Mouse (Mus musculus): ENCODE measurements around the gene Gabrr2. TPM values are rescaled to one million over a fixed set of nuclear protein-coding genes. Genes with fewer than 3 reads are reported as not detected.
A peak's percentile ranks its signal among the peaks of the same experiment; 100 is the strongest.
"Not testable (repeated sequence)": the region's sequence is repeated elsewhere in the genome, so short reads cannot be mapped to it uniquely, and the experiment has no call there.

Gabrr2 gene
- total RNA-seq, 2 experiments from 2014 or later, result 1.0 to 1.3 TPM

DNA sequence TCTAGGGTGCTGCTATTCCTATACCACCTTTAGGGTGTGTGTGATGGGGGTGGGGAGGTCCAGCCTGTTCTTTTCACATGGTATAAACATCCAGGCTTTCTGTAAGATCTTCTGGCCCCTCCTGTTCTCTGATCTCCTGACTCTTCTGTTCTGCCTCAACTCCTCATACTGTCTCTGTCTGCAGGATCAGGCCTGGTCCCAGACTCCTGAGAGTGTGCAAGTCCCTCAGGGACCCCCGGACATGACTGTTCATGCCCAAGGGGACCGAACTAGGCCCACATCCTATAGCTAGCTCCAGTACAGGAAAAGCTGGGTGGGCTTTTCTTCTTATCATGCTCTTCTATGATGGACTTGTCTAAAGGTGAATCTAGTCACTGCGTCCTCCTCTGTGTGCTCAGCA lies 4.5 kb downstream of the Gabrr2 start:
- intact Hi-C loops (cut with DNase I), result no loop called here

DNA sequence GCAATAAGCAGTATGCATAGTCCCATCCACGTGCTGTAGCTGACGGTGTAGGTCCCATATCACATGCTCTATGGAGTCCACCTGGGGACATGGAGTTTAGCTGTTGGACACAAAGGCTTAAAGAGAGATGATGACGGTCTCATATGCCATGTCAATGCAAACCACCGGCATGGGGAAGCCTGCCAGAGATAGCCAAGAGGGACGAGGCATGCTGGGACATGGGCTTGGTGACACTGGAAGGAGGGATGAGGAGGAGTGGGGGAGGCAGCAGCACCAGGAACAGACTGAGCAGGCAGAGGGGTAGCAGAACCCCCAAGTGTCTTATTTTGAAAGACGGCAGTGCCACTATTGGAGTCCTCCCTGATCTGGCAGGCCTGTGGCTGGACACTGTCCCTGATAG lies 5.0 kb downstream of the Gabrr2 start:
- intact Hi-C loops (cut with DNase I), result no loop called here
- no peak for DNase-seq

More for the DNA sequence above, 4.5 kb downstream of the Gabrr2 start:
- DNase-seq, result no peak

DNA sequence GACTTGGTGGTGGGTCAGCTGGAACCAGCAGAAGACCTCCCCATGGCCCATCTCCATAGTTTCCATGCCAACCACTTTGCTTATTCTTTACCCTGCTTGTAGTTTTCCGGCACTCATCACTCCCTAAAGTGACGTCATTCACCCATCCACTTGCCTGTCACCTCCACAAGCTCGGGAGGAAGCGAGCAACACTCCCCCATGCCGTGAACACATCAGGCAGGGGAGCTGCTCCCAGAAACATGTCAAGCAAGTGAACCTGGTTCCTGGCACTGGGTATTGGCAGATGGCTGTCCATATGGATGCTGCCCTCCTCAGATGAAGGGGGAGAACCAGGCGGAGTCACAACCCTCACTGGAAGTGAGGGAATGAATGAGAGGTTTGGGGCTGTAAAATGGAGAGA lies 6.1 kb downstream of the Gabrr2 start:
- intact Hi-C loops (cut with DNase I), result no loop called here
- no peak for DNase-seq

DNA sequence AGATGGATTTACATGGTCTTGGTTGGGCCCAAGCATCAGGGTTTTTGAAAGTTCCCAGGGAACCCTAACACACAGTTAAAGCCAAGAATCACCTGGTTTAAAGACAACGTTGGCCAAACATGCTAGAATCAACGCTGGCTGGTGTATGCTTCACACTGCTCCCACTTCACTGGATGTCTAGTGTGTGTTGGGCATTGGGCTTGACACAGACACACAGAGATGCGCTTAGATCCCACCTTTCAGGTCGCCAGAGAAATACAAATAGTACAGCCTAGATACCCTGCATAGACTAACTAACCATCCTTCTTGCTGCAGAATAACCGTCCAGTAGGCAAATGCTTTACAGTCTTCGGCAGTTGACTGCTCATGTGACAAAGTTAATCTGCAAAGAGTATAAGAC lies 7.5 kb downstream of the Gabrr2 start:
- intact Hi-C loops (cut with DNase I), result loop anchor here (5.0 kb wide), 1 partner anchor 47 kb away; no protein-coding TSS in a partner anchor
- DNase-seq, result no peak

DNA sequence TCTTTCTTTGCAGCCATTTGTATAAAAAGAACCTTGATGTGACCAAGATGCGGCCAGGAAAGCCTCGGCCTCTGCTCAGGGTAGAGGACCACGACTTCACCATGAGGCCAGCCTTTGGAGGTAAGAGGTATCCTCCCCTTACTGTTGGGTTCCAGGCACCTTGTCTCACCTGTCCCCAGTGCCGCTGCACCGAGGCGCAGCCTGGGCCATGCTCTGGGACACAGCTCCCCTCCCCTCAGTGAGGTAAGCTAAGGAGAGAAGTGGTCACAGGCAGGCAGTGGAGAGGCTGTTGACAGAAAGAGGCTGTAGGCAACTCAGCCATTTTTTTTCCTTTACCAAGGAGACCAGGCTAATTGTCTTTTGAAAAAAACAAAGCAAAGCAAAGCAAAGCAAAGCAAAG lies 8.5 kb downstream of the Gabrr2 start:
- intact Hi-C loops (cut with DNase I), result loop anchor here (5.0 kb wide), 1 partner anchor 46 kb away; no protein-coding TSS in a partner anchor

DNA sequence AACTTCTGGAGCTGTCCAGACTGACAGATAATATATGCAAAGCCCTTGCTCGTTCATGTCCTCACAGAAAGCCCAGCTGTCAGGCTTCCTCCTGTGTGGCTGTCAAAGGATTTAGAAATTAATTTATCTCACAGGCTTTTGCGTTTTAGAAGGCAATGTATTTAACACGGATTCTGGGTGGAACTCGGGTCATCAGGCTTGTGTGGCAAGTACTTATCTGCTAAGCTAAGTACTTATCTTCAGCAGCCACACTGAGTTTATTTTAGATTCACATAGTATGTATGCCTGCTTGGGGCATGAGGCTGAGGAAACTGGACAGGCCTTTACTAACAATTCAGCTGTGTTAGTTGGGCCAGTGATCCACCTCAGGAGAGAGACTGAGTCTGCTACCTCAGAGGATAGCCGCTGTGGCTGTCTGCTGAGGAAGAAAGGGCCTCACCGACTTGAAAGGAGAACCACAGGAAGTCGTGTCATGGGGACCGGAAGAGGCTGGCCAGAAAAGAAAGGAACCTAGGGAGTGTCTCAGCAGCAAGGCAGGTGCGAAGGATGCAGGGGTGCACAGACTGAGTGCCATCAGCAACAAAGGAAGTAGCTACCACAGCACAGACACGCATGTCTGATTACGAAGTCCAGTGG lies 9.8 kb downstream of the Gabrr2 start:
- no peak for DNase-seq
- intact Hi-C loops (cut with DNase I), result loop anchor here (5.0 kb wide), 1 partner anchor 45 kb away; no protein-coding TSS in a partner anchor

More for the DNA sequence above, 8.5 kb downstream of the Gabrr2 start:
- no peak for DNase-seq

DNA sequence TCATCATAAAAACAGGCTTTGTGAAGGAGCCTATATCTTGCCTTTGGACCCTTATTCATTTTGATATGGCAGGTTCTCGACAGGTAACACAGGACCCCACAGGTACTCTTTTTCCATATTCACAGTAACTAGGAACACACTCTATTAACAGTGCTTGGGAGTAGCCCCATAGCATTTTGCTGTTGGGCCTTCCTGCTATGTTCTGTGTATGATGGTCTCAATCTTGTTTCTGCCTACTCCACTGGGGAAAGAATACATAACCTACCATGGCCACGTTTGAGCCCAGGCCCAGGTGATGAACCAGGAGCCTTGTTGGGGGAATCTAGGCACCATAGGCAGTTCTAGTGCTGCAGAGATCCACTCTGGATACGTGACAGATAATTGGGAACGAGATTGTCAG lies 11.6 kb downstream of the Gabrr2 start:
- DNase-seq, result no peak
- intact Hi-C loops (cut with DNase I), result loop anchor here (5.0 kb wide), 1 partner anchor 43 kb away; no protein-coding TSS in a partner anchor

DNA sequence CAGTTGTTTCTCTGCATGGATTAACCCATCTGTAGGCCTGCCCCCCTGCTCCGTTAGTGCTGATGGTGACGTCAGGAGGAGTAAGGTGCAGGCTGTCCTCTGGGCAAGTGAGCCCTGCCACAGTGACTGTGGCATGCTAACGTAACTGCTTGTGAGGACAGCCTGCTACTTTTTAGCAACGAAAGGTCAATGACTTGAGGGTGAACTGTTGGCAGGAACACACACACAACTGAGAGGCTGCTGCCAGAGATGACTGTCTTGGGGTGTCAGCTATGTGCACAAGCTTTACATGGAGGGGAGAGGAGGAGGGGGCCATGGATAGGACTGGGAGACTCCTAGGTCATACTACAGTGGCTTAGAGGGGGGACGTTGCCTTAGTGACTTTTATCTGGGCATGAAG lies 12.1 kb downstream of the Gabrr2 start:
- DNase-seq, result no peak
- intact Hi-C loops (cut with DNase I), result loop anchor here (5.0 kb wide), 1 partner anchor 42 kb away; no protein-coding TSS in a partner anchor

DNA sequence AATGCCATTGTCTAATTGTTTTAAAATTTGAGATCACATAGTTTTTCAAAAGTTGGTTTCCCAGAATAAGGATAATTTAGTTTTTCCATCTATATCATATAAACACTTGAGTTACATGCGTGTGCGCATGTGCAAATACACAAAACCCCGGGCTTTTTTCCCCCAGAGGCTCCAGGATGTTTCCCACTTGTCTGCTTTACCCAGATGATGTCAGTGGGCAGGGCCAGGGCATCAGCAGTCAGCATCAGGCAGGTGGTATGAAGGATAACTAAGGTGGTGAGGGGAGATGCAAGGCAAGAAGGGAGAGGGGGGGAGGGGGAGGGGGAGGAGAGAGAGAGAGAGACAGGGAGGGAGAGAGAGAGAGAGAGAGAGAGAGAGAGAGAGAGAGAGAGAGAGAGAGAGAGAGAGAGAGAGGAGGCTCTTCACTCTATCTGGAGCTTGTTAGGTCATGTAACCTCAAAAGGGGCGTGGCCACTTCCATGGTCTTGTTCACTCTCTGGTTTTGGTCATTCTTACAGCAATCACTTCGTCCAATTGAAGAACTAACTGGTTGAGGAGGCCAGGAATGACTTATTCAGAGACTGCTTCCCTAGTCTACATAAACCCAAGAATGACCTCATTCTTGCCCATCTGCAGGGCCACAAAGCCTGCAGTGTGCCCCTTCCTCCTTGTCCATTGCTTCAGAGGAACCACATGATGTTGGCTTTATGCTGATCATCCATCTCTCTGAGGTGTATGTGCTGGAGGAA lies 13.2 kb downstream of the Gabrr2 start:
- DNase-seq, result no peak

DNA sequence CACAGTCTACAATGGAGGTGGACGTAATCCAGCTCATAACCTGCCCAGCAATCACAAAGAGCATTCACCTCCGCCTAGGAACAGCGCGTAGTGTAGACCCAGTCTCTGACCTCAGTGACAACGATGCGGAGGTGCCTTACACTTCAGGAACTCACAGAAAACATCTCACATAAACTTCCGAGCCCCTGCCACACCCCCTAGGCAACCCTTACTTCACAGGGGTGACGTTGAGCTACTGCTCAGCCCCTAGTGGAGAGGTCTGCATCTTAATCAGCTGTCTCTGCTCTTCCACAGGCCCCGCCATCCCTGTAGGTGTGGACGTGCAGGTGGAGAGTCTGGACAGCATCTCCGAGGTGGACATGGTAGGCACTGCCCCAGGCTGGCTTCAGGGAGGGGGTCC lies 14.4 kb downstream of the Gabrr2 start:
- intact Hi-C loops (cut with DNase I), result no loop called here
- DNase-seq, result no peak

More for the DNA sequence above, 13.2 kb downstream of the Gabrr2 start:
- intact Hi-C loops (cut with DNase I), result no loop called here

DNA sequence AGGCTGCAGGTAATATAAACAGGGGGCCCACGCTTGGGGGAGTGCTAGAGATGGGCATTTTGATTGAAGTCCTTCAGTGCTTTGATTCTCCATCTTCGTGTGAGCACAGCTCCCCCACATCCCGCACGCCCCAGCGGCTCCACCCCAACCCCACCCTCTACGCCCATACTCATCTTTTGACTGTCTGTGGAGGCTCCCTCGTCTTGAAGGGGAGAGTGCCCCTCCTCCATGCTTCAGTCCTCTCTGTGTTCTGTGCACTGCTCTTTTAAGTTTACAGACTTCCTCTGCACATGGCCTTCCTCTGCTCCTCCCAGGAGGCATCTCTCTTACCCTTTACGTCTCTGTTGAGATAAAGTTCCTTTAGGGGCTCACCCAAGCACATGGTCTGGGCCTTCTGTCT lies 14.9 kb downstream of the Gabrr2 start:
- intact Hi-C loops (cut with DNase I), result no loop called here
- DNase-seq, result no peak

DNA sequence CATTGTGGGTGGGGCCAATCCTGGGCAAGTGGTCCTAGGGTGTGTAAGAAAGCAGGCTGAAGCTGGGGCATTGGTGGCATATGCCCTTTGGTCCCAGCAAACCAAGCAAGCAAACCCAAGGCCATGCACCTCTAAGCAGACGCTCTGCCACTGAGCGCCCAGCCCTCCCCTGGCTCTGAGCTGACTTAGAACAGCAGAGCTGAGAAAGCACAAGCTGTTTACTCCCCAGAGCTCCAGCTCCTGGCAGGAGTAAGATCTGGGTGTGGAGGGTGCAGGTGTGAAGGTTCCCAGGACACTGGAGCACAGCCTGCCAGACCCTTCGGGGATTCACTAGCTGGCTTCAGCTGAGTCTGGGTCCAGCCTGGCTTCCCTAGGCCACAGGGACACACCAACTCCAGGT lies 15.7 kb downstream of the Gabrr2 start:
- DNase-seq, result no peak
- intact Hi-C loops (cut with DNase I), result no loop called here

DNA sequence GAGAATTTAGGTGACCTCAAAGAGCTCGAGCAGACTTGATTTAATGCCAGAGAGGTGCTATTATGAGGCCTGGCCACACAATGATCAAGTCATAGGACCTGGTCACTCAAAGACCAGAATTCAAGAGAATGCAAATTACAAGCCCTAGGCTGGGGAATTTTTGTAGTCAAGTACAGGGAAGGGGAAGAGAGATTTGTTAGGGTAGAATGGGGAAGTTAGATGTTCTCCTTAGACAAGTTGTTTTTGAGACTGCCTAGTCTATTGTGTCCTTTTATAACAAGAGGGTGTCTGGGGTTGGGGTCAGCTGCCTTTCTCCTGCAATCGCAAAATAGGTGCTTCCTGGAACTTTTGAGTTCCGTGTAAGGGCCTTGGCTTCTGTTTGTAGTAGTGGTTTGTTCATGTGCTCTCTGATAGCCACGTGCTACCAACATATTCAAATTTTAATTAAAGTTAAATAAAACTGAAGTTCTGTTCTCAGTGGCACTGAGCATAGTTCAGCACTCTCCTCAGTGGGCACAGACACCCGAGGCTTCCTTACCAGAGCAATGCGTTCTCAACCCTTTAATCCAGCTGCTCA lies 36.4 kb downstream of the Gabrr2 start:
- intact Hi-C loops (cut with DNase I), result no loop called here
- DNase-seq, result no peak

DNA sequence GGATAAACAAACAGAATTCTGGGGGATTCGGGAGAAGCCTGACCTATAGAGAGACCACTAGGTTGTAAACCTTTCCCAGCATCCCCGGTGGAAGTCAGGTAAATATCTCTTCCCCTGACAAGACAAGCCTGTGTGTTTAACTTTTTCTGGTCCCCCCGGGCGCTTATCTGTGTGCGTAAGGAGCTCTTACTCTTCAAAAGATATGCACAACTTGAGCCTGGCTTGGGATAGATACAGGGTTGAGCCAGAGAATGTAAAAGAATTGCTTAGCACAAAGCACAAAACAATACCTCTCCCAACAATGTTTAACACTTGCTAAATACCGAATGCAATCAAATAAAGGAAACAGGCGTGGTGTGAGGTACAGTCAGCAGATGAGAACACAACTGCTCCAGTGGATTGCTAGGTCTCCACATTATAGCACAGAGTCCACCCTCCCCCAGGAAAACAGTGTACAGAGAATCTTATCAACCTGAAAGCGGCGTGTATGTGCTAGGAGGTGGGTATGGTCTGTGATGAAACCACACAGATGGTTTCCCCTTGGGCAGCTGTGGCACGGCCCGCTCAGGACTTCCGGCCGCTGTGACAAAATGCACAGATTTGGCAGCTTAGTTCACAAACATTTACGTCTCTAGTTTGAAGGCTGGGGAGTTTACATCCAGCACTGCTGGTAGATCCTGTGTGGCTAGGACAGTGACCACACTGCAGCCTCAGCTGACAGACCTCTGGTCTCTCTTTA lies 47.1 kb downstream of the Gabrr2 start:
- DNase-seq, result no peak
- intact Hi-C loops (cut with DNase I), result no loop called here

DNA sequence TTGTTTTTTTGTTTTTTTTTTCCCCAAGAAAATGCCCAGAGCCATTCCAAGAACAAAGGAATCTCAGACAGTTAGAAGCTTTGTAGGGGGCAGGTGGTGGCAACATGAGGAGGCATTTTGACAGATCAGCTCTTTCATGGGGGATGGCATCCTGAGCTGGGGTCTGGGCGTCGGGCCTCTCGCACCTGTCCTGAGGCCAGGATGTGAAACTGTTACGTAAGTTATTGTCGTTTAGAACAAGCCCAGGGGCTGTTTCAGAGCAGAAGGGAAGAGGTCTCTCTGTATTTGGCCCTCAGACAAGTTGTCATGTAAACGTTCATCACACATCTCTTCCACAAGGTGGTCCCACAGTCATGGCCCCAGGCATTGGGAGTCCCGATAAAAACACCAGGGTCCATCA lies 48.0 kb downstream of the Gabrr2 start:
- intact Hi-C loops (cut with DNase I), result no loop called here
- DNase-seq, result no peak

DNA sequence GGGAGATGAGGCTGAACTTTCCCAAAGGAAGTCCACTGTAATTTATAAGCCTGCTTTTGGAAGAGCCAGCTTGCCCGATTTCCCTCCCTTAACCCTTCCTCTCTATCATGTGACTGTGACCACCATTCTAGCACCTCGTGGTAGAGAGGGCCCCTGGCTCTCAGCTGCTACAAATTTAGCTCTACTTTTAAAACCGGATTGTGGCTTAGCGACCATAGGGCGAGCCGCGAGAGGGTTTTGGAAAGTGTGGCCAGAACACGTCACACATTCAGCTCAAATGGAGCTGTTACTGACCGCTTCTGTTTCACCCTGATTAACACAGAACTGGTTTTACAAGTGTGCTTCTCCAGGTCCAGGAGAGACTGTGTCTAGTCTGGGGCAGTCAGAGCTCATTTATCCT lies 48.6 kb downstream of the Gabrr2 start:
- intact Hi-C loops (cut with DNase I), result no loop called here
- DNase-seq, result no peak

DNA sequence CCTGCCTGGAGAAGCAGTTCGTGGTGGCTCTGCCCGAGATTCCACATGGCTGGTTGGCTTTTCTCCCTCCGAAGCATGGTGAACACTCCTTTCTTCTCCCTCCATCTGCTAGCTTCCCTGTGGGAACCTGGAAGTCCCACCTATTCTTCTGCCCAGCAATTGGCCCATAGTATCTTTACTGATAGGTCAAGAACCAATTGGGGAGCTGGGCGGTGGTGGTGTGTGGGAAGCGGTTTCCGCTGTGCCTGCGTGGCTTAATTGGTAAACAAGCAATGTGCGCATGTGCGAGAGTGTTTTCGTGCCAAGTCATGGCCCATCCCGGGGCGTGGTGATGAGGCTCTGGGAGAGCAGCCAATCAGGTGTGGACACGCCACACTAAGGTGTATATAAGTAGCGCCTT lies 50.1 kb downstream of the Gabrr2 start:
- intact Hi-C loops (cut with DNase I); DNase-seq: not testable (repeated sequence)

DNA sequence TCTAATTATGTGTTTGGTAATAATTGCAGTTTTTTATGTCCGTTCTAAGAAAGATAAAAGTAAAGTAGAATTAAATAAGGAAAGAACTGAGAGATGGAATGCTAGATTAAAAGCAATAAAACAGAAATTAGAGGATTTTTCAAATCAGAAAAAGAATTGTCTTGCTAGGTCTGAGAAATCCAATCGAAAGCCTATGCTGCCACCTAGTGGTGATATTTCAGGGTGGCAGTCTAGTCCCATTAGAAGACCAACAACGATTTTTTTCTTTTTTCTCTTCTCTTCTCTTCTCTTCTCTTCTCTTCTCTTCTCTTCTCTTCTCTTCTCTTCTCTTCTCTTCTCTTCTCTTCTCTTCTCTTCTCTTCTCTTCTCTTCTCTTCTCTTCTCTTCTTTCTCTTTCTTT lies 56.3 kb downstream of the Gabrr2 start:
- intact Hi-C loops (cut with DNase I), result loop anchor here (1.0 to 5.0 kb wide), 5 partner anchors 47 to 533 kb away; partner anchors contain the start of genes Ankrd6 and Ube2j1
- peak; percentile 75 to 88 for DNase-seq

DNA sequence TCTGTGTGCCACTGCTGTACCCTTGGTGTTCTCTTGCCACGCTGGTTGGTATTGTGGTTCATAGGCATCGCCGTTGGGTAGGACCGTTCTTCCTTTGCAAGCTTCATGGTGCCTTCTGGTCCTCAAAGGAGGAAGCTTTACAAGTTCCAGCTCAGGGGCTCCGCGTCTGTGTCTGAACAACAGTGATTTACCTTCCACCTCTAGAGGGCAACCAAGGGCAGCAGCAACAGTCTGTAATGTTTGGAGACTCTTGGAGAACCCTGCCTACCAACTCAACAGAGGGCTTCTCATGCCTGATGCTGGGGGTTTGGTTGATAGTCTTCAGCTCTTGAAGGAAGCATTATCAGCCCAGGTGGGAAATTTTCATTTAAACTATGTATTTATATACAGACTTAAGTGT lies 61.7 kb downstream of the Gabrr2 start:
- intact Hi-C loops (cut with DNase I), result loop anchor here (1.0 to 2.0 kb wide), 2 partner anchors 80 to 168 kb away; no protein-coding TSS in a partner anchor
- peak; percentile 35 to 58 for DNase-seq

DNA sequence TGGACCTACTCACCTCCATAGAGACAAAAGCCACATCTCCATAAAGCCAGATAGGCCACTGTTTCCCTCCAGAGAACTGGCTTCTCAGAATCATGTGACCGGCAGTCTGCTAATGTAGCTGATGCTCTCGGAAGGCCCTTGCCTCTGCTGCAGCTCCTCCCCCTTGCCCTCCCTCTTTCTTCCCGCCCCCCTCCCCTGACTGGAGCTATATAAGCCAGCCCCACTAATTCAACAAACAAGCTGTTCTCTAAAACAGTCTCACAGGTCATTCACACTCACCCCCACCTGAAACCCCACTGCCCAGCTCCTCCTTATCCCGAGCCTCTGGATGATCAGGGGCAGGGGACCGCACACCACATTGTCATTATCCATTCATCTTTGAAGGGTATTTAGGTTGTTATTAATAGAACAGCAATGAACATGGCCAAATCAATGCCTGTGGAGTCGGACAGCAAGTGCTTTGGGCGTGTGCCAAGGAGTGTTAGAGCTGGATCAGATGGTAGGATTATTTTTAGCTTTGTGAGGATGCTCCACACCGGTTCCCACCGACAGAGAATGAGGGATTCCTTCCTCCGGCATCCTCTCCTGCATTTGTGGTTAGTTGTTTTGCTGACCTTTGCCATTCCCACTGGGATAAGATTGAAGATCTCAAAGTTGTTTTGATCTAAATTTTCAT lies 62.7 kb downstream of the Gabrr2 start:
- intact Hi-C loops (cut with DNase I), result loop anchor here (2.0 kb wide), 1 partner anchor 79 kb away; no protein-coding TSS in a partner anchor
- peak; percentile 9 to 11 for DNase-seq

Measured in heart, postnatal 14 days (tissue).